Mouse (Mus musculus) heart, embryonic 11.5 days (tissue): ENCODE measurements around the gene Fam114a1. TPM values are rescaled to one million over a fixed set of nuclear protein-coding genes. Genes with fewer than 3 reads are reported as not detected.

Experiments used
- ATAC-seq: fragments of 200-750 bp; cut with Nextera tagmentation; replicated peaks from 2 replicates; pipeline ENCODE4 v1.8.0; 2017; ENCODE audit warnings: moderate library complexity; ENCODE audit not compliant: insufficient number of reproducible peaks, low FRiP score, low TSS enrichment
- H3K27ac ChIP-seq: fragments of 300-500 bp; sonication (generic); 2 replicates; pipeline ENCODE4 v1.5.1; 2014; ENCODE audit warnings: mild to moderate bottlenecking, low read depth, low read length
- H3K27me3 ChIP-seq: fragments of 300-500 bp; sonication (generic); 2 replicates; pipeline ENCODE4 v1.6.1; 2014; ENCODE audit warnings: mild to moderate bottlenecking, low read length, mixed read lengths; ENCODE audit not compliant: control insufficient read depth, insufficient read depth
- H3K36me3 ChIP-seq: fragments of 300-500 bp; sonication (generic); 2 replicates; pipeline ENCODE4 v1.6.1; 2014; ENCODE audit warnings: mild to moderate bottlenecking, low read length, moderate library complexity, mixed read lengths; ENCODE audit not compliant: control insufficient read depth, insufficient read depth
- H3K4me1 ChIP-seq: fragments of 300-500 bp; sonication (generic); 2 replicates; pipeline ENCODE4 v1.6.1; 2014; ENCODE audit warnings: low read length; ENCODE audit not compliant: control insufficient read depth, insufficient read depth
- H3K4me2 ChIP-seq: fragments of 300-500 bp; sonication (generic); 2 replicates; pipeline ENCODE4 v1.6.1; 2014; ENCODE audit warnings: mild to moderate bottlenecking, moderate library complexity
- H3K4me3 ChIP-seq: fragments of 300-500 bp; sonication (generic); 2 replicates; pipeline ENCODE4 v1.5.1; 2014; ENCODE audit warnings: low read depth, low read length
- H3K9ac ChIP-seq: fragments of 300-500 bp; sonication (generic); 2 replicates; pipeline ENCODE4 v1.6.1; 2014; ENCODE audit warnings: mild to moderate bottlenecking, low read depth, low read length, moderate library complexity
- H3K9me3 ChIP-seq: fragments of 300-500 bp; sonication (generic); replicated peaks from 2 replicates; pipeline ENCODE4 v1.6.1; 2016; ENCODE audit warnings: low read length; ENCODE audit not compliant: control insufficient read depth
- WGBS: fragments of 180-500 bp; shearing (Covaris S2); extraction: QIAGEN DNeasy Blood & Tissue Kit; methylation state at CpG from one replicate; pipeline ENCODE4 v1.1.7; 2014; ENCODE audit not compliant: insufficient replicate concordance; 5-methylcytosine and 5-hydroxymethylcytosine counted together
- polyA plus RNA-seq: library from polyadenylated mRNA; unstranded; fragments of >200 nt; fragmentation: Nextera tagmentation; extraction: Ambion mirVana; gene quantifications from 2 replicates; pipeline ENCODE4 v1.2.1, GENCODE M21; 2014

The Fam114a1 gene
- polyA plus RNA-seq, 1 experiment from 2014 or later, result 36.4 TPM

- 64% methylated on average over 2 of the region's 2 CpGs for WGBS
Measured at GRCm38 (mm10) chr5:65076087-65076486, 106.2 kb downstream of the Fam114a1 start.

GRCm38 (mm10) chr5:65076748-65077147 is 106.9 kb downstream of the Fam114a1 start:
- H3K27me3 ChIP-seq, result no peaks in the 10 kb centered on the region
- H3K9ac ChIP-seq, result no peak overlapping the region
- no peaks in the 10 kb centered on the region for H3K9me3 ChIP-seq
- no peak overlapping the region for H3K4me3 ChIP-seq
- H3K4me2 ChIP-seq, result no peak overlapping the region
- H3K4me1 ChIP-seq, result no peaks in the 10 kb centered on the region
- H3K36me3 ChIP-seq, result no peaks in the 10 kb centered on the region
- 34% methylated on average over 3 of the region's 3 CpGs for WGBS
- ATAC-seq, result no peak
- no peak overlapping the region for H3K27ac ChIP-seq

More at GRCm38 (mm10) chr5:65076087-65076486, 106.2 kb downstream of the Fam114a1 start:
- Histone ChIP-seq H3K4me1 (no peaks in the 10 kb centered on the region), H3K27me3 (no peaks in the 10 kb centered on the region), H3K4me2 (no peak overlapping the region), H3K4me3 (no peak overlapping the region), H3K9ac (no peak overlapping the region), H3K27ac (no peak overlapping the region), H3K9me3 (no peaks in the 10 kb centered on the region), H3K36me3 (no peaks in the 10 kb centered on the region)
- ATAC-seq, result no peak

DNA sequence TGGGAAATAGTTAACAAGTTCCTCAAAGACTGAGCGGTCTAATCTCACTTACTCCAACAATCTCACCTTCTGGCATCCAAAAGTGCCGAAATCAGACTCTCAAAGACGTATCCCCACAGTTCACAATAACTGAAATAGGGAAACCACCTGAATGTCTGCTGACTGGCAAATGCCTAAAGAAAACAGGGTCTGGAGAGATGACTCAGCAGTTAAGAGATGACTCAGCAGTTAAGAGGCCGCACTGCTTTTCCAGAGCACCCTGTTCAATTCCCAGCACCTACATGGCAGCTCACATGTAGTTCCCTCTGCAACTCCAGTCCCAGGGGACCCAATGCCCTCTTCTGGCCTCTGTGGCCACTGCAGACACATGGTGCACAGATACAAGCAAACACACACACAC is 108.2 kb downstream of the Fam114a1 start:
- no peaks in the 10 kb centered on the region for H3K4me1 ChIP-seq
- ATAC-seq, result no peak
- no peaks in the 10 kb centered on the region for H3K27me3 ChIP-seq
- H3K27ac ChIP-seq, result no peak overlapping the region
- H3K9ac ChIP-seq, result no peak overlapping the region
- no peak overlapping the region for H3K4me2 ChIP-seq
- H3K4me3 ChIP-seq, result no peak overlapping the region
- H3K9me3 ChIP-seq, result no peaks in the 10 kb centered on the region
- no peaks in the 10 kb centered on the region for H3K36me3 ChIP-seq
- 85% methylated on average over 4 of the region's 4 CpGs for WGBS

- H3K27me3 ChIP-seq, result no peaks in the 10 kb centered on the region
- peak overlapping the region; percentile 22; the same call in 1 of the 2 replicates for H3K4me2 ChIP-seq
- no peak overlapping the region for H3K27ac ChIP-seq
- WGBS, result 58% methylated on average over 9 of the region's 9 CpGs
- no peak overlapping the region for H3K4me3 ChIP-seq
- H3K4me1 ChIP-seq, result no peaks in the 10 kb centered on the region
- ATAC-seq, result no peak
- H3K36me3 ChIP-seq, result no peaks in the 10 kb centered on the region
- no peak overlapping the region for H3K9ac ChIP-seq
- H3K9me3 ChIP-seq, result no peaks in the 10 kb centered on the region
Measured at GRCm38 (mm10) chr5:65079881-65080280, 110.0 kb downstream of the Fam114a1 start.

DNA sequence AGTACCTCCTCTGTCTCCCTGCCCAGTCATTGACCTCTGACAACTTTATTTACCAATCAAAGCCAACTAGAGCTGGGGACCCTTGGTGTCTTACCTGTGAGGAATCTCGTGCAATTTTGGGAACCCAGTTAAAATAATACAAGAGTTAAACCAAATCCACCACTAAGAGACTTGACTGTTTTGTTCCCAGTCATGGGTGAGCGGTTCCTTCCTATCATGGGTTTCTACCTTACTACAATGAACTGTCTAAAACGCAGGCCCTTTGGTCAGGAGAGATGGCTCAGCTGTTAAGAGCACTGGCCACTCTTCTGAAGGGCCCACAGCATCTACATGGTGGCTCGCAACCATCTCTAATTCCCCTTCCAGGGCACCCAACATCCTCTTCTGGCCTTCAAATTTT is 112.0 kb downstream of the Fam114a1 start:
- ATAC-seq, result no peak
- 70% methylated on average over 4 of the region's 4 CpGs for WGBS
- H3K36me3 ChIP-seq, result no peaks in the 10 kb centered on the region
- no peaks in the 10 kb centered on the region for H3K9me3 ChIP-seq
- H3K9ac ChIP-seq, result no peak overlapping the region
- no peak overlapping the region for H3K4me3 ChIP-seq
- H3K4me1 ChIP-seq, result no peaks in the 10 kb centered on the region
- no peak overlapping the region for H3K4me2 ChIP-seq
- H3K27me3 ChIP-seq, result no peaks in the 10 kb centered on the region
- H3K27ac ChIP-seq, result no peak overlapping the region

GRCm38 (mm10) chr5:65086522-65086921 is 116.7 kb downstream of the Fam114a1 start:
- no peak for ATAC-seq
- Histone ChIP-seq H3K9me3 (no peaks in the 10 kb centered on the region), H3K27me3 (no peaks in the 10 kb centered on the region), H3K27ac (no peak overlapping the region), H3K4me3 (no peak overlapping the region), H3K36me3 (no peaks in the 10 kb centered on the region), H3K4me2 (no peak overlapping the region), H3K4me1 (no peaks in the 10 kb centered on the region), H3K9ac (no peak overlapping the region)
- 60% methylated on average over 6 of the region's 6 CpGs for WGBS

DNA sequence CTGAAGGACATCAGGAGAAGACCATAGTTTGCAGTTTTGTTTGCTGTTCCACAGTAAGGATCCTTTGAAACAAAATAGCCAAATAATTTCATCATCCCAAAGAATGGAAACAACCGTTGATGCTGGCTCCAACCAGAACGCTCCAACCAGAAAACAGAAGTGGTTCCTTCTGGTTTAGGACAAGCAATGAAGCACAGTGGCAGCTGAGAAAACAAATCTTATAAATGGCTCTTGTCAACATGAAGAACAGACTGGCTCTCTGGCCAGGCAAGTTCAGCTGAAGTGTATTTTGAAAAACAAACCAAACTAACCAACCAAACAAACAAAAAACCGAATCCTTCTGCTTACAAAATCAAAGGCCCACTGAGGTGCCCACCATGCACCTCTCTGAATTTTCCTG is 119.8 kb downstream of the Fam114a1 start:
- no peak overlapping the region for H3K4me3 ChIP-seq
- H3K27ac ChIP-seq, result no peak overlapping the region
- H3K9me3 ChIP-seq, result no peaks in the 10 kb centered on the region
- H3K36me3 ChIP-seq, result no peaks in the 10 kb centered on the region
- H3K9ac ChIP-seq, result no peak overlapping the region
- no peak for ATAC-seq
- H3K4me2 ChIP-seq, result no peak overlapping the region
- H3K4me1 ChIP-seq, result no peaks in the 10 kb centered on the region
- WGBS, result 72% methylated on average over 3 of the region's 3 CpGs
- H3K27me3 ChIP-seq, result no peaks in the 10 kb centered on the region

- H3K9ac ChIP-seq, result no peak overlapping the region
- no peak overlapping the region for H3K4me2 ChIP-seq
- H3K36me3 ChIP-seq, result no peaks in the 10 kb centered on the region
- no peak for ATAC-seq
- WGBS, result 53% methylated on average over 11 of the region's 11 CpGs
- H3K27ac ChIP-seq, result no peak overlapping the region
- no peak overlapping the region for H3K4me3 ChIP-seq
- no peaks in the 10 kb centered on the region for H3K27me3 ChIP-seq
- no peaks in the 10 kb centered on the region for H3K9me3 ChIP-seq
- no peaks in the 10 kb centered on the region for H3K4me1 ChIP-seq
Measured at GRCm38 (mm10) chr5:65091184-65091858, 121.5 kb downstream of the Fam114a1 start.
